Mouse (Mus musculus) liver, adult 2 months (tissue): Measurements from ENCODE around the gene Acbd3.

Source experiments
- CTCF ChIP-seq: fragments of 200-500 bp; IDR thresholded peaks from 2 replicates; pipeline ENCODE4 v1.5.1; 2011; ENCODE audit warnings: low read depth, low read length, control low read depth
- POLR2A ChIP-seq: fragments of 200-500 bp; IDR thresholded peaks from 2 replicates; pipeline ENCODE4 v1.6.1; 2011; ENCODE audit warnings: low read length, control low read depth; ENCODE audit not compliant: insufficient read depth; ENCODE audit errors: extremely low read depth

DNA sequence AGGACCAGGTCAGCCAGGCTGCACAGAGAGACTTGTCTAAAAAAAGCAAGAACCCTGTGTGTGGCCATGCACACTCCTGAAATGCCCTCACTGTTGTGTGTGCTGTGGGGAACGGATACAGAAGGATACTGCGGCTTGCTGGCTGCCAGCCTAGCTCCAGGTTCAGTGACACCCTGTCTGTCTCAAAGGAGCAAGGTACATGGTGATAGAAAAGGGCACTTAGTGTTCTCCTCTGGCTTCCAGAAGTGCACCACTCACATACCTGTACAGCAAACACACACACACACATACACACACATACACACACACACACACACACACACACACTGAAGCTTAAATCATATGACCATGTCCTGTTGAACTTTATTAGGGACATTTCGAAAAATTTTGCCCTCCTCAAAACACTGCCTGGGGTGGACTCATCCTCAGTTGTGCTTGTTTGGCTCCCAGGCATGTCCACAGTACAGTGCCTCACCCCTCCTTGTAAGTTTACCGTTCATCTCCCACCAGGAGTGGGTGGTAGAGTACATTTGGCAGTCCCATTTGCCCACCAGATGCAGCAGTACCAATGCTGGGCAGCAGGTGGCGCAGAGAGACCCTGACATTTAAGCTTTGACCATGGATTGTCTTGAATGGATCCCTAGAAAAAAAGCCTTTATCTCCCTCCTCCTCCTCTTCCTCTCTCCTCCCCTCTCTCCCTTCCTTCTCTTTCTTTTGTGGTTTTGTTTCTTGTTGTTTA, 5.7 kb upstream of the Acbd3 start:
- TF ChIP-seq POLR2A (no peak), CTCF (peak; percentile 99)
